Mouse (Mus musculus): ENCODE data around the gene Ipo8.

DNA sequence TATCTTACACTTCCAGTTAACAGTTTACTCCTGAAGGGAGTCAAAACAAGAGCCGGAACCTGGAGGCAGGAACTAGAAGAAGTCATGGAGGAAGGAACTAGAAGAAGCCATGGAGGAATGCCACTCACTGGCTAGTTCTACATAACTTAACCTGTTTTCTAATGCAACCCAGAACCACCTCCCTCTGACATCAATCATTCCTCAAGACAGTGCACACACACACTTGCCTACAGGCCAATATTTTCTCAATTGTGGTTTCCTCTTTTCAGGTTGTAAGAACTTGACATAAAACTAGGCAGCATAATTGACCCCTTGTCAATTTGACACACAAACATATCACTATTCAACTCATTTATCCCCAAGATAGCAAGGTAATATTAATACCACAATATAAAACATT, 98.3 kb downstream of the Ipo8 start:
- TF ChIP-seq EP300 (IDR thresholded peaks at IDR 0.05; ENCODE audit: low read depth): no peak
- TF ChIP-seq CTCF (IDR thresholded peaks at IDR 0.05; ENCODE audit: low read depth): no peak

Measured in heart, postnatal 0 days (tissue).